Mouse (Mus musculus) intestine, embryonic 14.5 days (tissue): ENCODE measurements at regions not wholly inside any gene's neighbourhood (a gene's known extent, or its start where the extent isn't known, plus 50 kb on each side); places are given as distances from the start of the nearest gene placed in this dataset.

Experiments used
- ATAC-seq: fragments of 200-750 bp; cut with Nextera tagmentation; replicated peaks from 2 replicates; pipeline ENCODE4 v1.8.0; 2017; ENCODE audit warnings: low read depth, moderate number of reproducible peaks, moderate TSS enrichment, moderate library complexity; ENCODE audit not compliant: low FRiP score, low TSS enrichment
- DNase-seq: peaks from one replicate; pipeline ENCODE4 v3.0.0-alpha.2; 2018; ENCODE audit warnings: low spot score
- H3K27ac ChIP-seq: fragments of 300-500 bp; sonication (generic); 2 replicates; pipeline ENCODE4 v1.5.1; 2014; ENCODE audit warnings: low read depth, mild to moderate bottlenecking, control low read depth
- H3K27me3 ChIP-seq: fragments of 300-500 bp; sonication (generic); replicated peaks from 2 replicates; pipeline ENCODE4 v1.6.1; 2014; ENCODE audit warnings: low read length, control low read depth; ENCODE audit not compliant: control insufficient read depth, insufficient read depth
- H3K36me3 ChIP-seq: fragments of 300-500 bp; sonication (generic); 2 replicates; pipeline ENCODE4 v1.6.1; 2014; ENCODE audit warnings: low read length, control low read depth; ENCODE audit not compliant: control insufficient read depth, insufficient read depth
- H3K4me1 ChIP-seq: fragments of 300-500 bp; sonication (generic); replicated peaks from 2 replicates; pipeline ENCODE4 v1.6.1; 2014; ENCODE audit warnings: low read length, control low read depth, mixed read lengths; ENCODE audit not compliant: control insufficient read depth, insufficient read depth
- H3K4me2 ChIP-seq: fragments of 300-500 bp; sonication (generic); 2 replicates; pipeline ENCODE4 v1.6.1; 2014; ENCODE audit warnings: low read length
- H3K4me3 ChIP-seq: fragments of 300-500 bp; sonication (generic); 2 replicates; pipeline ENCODE4 v1.5.1; 2014; ENCODE audit warnings: low read depth, low read length, control low read depth, mixed read lengths
- H3K9ac ChIP-seq: fragments of 300-500 bp; sonication (generic); 2 replicates; pipeline ENCODE4 v1.6.1; 2014; ENCODE audit warnings: mild to moderate bottlenecking, low read length
- H3K9me3 ChIP-seq: fragments of 300-500 bp; sonication (generic); 2 replicates; pipeline ENCODE4 v1.6.1; 2016; ENCODE audit warnings: low read length, control low read depth; ENCODE audit not compliant: control insufficient read depth
- WGBS: fragments of 180-500 bp; shearing (Covaris S2); extraction: QIAGEN DNeasy Blood & Tissue Kit; methylation state at CpG from one replicate; pipeline ENCODE4 v1.1.7; 2014; 5-methylcytosine and 5-hydroxymethylcytosine counted together

DNA sequence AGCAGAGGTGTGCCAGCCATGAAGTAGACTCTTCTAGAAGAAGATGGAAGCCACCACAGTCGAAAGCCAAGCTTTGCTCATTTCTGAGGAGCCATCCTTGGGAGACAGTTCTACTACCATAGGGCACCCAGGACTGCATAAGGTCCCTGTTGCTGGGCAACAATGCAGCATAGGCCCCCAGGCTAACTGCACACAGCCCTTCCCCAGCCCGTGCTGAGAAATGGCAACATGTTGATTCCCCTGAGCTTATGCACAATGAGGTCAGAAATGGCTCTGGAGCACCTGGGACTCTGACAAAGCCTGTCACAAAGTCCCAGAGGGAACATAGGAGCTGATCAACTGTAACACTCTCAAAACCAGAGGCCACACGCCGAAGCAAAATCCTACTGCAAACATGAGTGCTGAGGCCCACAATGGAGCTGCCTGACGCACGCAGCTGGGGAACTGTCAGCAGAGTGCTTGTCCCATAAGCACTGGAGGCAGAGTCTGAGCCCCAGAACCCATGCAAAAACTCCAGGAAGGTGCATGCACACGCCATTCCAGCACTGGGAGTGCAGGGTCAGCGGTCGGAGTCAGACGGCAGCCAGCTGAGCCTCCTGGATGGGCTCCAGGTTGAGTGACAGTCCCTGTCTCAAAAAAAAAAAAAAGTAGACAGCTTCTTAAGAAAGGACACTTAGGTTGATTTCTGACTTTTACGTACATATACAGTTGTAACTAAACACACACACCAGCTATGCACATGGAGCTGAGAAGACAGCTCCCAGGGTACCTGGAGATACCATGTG lies 120.6 kb upstream of the Ajap1 start:
- WGBS, result 71% methylated on average over 11 of the region's 11 CpGs
- H3K27me3 ChIP-seq, result no peaks in the 10 kb centered on the region
- H3K4me3 ChIP-seq, result no peak overlapping the region
- no peak overlapping the region for H3K4me2 ChIP-seq
- H3K9ac ChIP-seq, result no peak overlapping the region
- no peaks in the 10 kb centered on the region for H3K4me1 ChIP-seq
- H3K36me3 ChIP-seq, result no peaks in the 10 kb centered on the region
- H3K27ac ChIP-seq, result no peak overlapping the region
- no peak for ATAC-seq
- no peak for DNase-seq
- H3K9me3 ChIP-seq, result no peaks in the 10 kb centered on the region

DNA sequence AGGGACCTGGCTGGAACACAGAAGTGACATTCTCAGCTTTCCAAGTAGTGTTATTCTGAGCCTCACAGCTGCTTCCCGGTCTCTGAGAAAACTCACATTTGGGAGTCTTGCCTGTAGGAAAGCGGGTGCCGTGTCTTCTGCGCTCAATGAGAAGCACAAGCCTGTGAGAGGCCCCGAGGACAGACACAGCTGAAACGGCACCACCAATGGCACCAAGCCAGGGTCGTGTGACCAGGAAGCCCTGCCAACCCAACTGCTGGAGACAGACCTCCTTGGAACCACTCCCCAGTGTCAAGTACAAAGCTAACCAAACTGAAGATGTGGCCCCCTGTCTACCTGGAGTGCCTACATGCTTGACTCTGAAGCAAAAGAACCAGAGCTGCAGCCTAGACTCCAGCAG lies 121.3 kb upstream of the Ajap1 start:
- H3K4me2 ChIP-seq, result no peak overlapping the region
- no peak overlapping the region for H3K9ac ChIP-seq
- H3K9me3 ChIP-seq, result no peaks in the 10 kb centered on the region
- 87% methylated on average over 7 of the region's 7 CpGs for WGBS
- no peak overlapping the region for H3K27ac ChIP-seq
- H3K4me3 ChIP-seq, result no peak overlapping the region
- H3K27me3 ChIP-seq, result no peaks in the 10 kb centered on the region
- H3K4me1 ChIP-seq, result no peaks in the 10 kb centered on the region
- H3K36me3 ChIP-seq, result no peaks in the 10 kb centered on the region
- DNase-seq (no peak), ATAC-seq (no peak)

DNA sequence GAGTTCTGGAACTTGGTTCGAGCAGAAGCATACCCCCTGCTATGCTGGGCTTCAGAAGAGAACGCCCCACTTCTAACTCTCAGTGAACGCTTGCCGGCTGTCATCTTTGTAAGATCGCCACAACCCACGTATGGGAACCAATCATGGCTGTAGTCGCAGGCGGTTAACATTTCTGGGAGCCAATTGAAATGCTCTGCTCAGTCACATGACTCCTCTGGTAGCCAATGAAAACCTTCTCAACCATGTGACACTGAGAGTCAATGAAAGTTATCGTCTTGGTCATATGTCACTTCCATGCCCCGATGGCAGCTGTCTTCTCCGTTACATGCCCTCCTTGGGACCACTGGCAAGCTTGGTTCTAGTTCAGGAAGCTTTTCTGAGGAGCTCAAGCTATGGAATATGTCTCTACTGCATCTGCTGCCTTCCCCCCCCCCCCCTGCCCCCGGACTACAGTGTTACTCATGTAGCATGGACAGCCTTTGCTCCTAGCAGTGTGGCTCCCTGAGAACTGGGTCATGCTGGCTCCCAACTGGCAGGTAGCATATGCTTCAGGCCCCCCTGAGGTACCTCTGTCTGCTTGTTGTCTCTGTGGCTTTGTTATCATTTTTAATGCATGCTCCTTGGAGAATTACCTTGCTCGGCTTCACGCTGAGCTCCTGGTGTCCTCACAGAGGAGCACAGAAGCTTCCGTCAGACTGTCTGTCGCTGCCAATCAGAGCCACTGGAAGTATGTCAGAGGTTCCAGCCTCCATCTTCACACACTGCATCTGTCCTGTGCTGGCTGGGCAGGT lies 122.3 kb upstream of the Ajap1 start:
- no peak overlapping the region for H3K27ac ChIP-seq
- H3K4me1 ChIP-seq, result no peaks in the 10 kb centered on the region
- WGBS, result 90% methylated on average over 16 of the region's 16 CpGs
- no peak for ATAC-seq
- no peaks in the 10 kb centered on the region for H3K9me3 ChIP-seq
- no peak overlapping the region for H3K9ac ChIP-seq
- no peaks in the 10 kb centered on the region for H3K27me3 ChIP-seq
- H3K4me3 ChIP-seq, result no peak overlapping the region
- H3K4me2 ChIP-seq, result no peak overlapping the region
- DNase-seq, result no peak
- H3K36me3 ChIP-seq, result no peaks in the 10 kb centered on the region

DNA sequence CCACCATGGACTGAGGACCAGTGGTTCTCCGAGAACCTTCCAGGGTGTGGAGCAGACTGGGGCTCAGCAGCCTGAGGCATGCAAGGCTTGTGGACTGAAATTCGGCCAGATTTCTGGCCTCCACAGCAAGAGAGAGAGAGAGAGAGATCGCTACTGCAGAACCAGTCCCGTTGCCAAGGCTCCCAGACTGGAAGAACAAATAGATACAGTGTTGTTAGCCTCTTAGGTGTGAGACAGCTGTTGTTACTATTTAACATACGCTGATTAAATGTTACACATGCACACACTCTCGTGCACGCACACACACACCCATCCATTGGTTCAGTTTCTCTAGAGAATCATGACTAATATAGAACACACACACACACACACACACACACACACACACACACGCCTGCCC lies 133.4 kb upstream of the Ajap1 start:
- no peak overlapping the region for H3K4me3 ChIP-seq
- no peak overlapping the region for H3K4me2 ChIP-seq
- no peaks in the 10 kb centered on the region for H3K36me3 ChIP-seq
- no peak overlapping the region for H3K9ac ChIP-seq
- 83% methylated on average over 8 of the region's 8 CpGs for WGBS
- no peak for DNase-seq
- H3K27me3 ChIP-seq, result no peaks in the 10 kb centered on the region
- H3K4me1 ChIP-seq, result no peaks in the 10 kb centered on the region
- H3K27ac ChIP-seq, result no peak overlapping the region
- no peaks in the 10 kb centered on the region for H3K9me3 ChIP-seq
- ATAC-seq, result no peak

DNA sequence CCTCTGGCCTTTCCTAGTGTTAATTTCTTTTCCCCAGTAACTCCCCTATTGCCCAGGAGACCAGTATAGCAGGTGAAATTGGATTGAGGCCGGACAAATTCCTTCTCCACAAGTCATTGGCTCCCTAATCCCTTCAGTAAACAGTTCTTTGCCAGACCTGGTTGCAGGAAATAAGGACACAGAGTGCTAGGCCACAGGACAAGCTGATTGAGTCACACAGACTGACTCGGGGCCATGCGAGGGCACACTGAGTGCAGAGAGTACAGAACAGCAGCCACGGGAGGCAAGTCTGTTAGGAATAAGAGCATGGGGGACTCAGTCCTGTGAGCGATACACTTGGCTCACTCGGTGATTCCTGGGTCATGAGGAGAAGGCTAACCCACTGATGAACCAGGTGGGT lies 134.3 kb upstream of the Ajap1 start:
- H3K4me2 ChIP-seq, result no peak overlapping the region
- no peak overlapping the region for H3K4me3 ChIP-seq
- H3K27ac ChIP-seq, result no peak overlapping the region
- H3K9ac ChIP-seq, result no peak overlapping the region
- ATAC-seq, result no peak
- H3K27me3 ChIP-seq, result no peaks in the 10 kb centered on the region
- 72% methylated on average over 6 of the region's 6 CpGs for WGBS
- H3K36me3 ChIP-seq, result no peaks in the 10 kb centered on the region
- DNase-seq, result no peak
- H3K9me3 ChIP-seq, result no peaks in the 10 kb centered on the region
- no peaks in the 10 kb centered on the region for H3K4me1 ChIP-seq

DNA sequence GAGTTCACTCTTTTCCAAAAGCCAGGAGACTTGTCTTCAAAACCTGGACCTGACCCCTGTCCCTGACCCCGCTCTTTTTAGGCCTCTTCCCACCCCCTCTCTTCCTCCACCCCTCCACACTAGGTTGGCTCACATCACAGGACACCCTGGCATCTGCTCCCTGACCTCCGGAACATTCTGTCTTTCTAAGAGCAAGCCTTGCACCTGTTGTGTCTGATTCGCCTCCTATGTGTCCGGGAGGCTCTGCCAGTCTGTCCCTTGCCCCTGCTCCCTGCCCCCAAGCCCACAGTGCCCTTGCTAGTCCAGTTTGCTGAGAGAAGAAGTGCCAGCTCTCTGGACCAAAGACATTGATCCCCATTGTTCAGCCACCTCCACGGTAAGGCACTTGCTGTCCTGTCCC lies 138.3 kb upstream of the Ajap1 start:
- H3K9me3 ChIP-seq, result no peaks in the 10 kb centered on the region
- no peak overlapping the region for H3K4me2 ChIP-seq
- H3K27ac ChIP-seq, result no peak overlapping the region
- no peak overlapping the region for H3K9ac ChIP-seq
- DNase-seq (no peak), ATAC-seq (no peak)
- no peak overlapping the region for H3K4me3 ChIP-seq
- H3K36me3 ChIP-seq, result no peaks in the 10 kb centered on the region
- no peaks in the 10 kb centered on the region for H3K4me1 ChIP-seq
- 78% methylated on average over 5 of the region's 5 CpGs for WGBS
- no peaks in the 10 kb centered on the region for H3K27me3 ChIP-seq

DNA sequence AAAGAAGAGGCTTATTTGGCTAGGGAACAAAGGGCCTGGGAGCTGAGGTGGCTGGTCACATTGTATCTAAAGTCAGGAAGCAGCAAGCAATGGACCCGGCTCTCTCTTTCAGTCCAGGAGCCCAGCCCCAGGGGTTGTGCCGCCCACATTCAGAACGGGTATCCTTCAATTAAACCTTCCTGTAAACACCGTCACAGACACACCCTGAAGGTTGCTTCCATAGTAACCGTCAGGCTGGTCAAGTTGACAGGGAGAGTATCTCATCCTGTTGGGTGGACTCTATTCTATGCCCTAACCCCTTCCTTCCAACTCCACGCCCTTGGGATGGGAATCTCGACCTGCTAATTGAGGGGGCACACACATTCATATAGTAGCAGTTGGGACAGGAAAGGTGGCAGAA lies 148.6 kb upstream of the Ajap1 start:
- no peaks in the 10 kb centered on the region for H3K36me3 ChIP-seq
- DNase-seq (no peak), ATAC-seq (no peak)
- H3K4me3 ChIP-seq, result no peak overlapping the region
- no peaks in the 10 kb centered on the region for H3K4me1 ChIP-seq
- no peaks in the 10 kb centered on the region; the same call in 1 of the 2 replicates for H3K9me3 ChIP-seq
- 75% methylated on average over 7 of the region's 7 CpGs for WGBS
- no peaks in the 10 kb centered on the region for H3K27me3 ChIP-seq
- H3K4me2 ChIP-seq, result no peak overlapping the region
- no peak overlapping the region for H3K9ac ChIP-seq
- H3K27ac ChIP-seq, result no peak overlapping the region

DNA sequence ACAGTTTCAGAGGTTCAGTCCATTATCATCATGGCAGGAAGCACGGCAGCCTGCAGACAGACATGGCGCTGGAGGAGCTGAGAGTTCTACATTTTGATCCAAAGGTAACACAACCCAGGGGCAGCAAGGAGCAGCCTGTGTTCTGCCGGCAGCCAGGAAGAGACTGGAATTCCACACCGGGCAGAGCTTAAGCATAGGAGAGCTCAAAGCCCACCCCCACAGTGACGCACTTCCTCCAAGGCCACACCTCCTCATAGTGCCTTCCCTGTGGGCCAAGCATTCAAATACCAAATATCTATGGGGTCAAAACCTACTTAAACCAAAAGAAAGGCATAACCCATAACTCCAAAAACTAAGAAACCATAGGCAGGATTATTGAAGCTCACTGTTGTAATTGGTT lies 149.4 kb upstream of the Ajap1 start:
- H3K9ac ChIP-seq, result no peak overlapping the region
- H3K4me3 ChIP-seq, result no peak overlapping the region
- ATAC-seq (no peak), DNase-seq (no peak)
- H3K4me2 ChIP-seq, result no peak overlapping the region
- H3K4me1 ChIP-seq, result no peaks in the 10 kb centered on the region
- H3K9me3 ChIP-seq, result no peaks in the 10 kb centered on the region; the same call in 1 of the 2 replicates
- H3K27ac ChIP-seq, result no peak overlapping the region
- WGBS, result 98% methylated on average over 5 of the region's 5 CpGs
- no peaks in the 10 kb centered on the region for H3K36me3 ChIP-seq
- no peaks in the 10 kb centered on the region for H3K27me3 ChIP-seq

DNA sequence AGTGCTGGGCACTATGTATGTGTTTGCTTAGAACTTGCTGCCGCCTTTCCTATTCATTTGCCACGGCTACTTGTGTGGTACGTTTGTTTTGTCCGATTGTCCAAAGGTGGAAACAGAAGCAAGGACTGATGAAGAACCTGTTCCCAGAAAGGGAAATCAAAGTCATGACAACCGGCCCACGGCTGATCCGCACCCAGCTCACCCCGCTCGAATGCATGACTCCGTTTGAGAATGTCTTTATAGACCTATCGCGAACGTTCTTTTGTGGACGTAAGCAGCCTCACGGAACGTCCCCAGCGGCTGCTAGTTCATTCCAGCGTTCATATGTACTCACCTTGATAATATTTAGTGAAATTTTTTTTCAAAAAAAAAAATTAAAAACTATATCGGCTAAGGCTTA lies 149.9 kb upstream of the Ajap1 start:
- WGBS, result 88% methylated on average over 19 of the region's 19 CpGs
- H3K27ac ChIP-seq, result no peak overlapping the region
- H3K4me1 ChIP-seq, result no peaks in the 10 kb centered on the region
- H3K27me3 ChIP-seq, result no peaks in the 10 kb centered on the region
- no peak for DNase-seq
- no peaks in the 10 kb centered on the region for H3K36me3 ChIP-seq
- H3K4me3 ChIP-seq, result no peak overlapping the region
- no peaks in the 10 kb centered on the region; the same call in 1 of the 2 replicates for H3K9me3 ChIP-seq
- H3K9ac ChIP-seq, result no peak overlapping the region
- no peak for ATAC-seq
- no peak overlapping the region for H3K4me2 ChIP-seq
